Mouse (Mus musculus) WW6 (cell line): ENCODE data around the gene Zfp46.

Experiments used
- DNase-seq: peaks from one replicate; pipeline ENCODE4 v3.0.0-alpha.2; 2013; ENCODE audit warnings: low read depth, low spot score

Gene Zfp46

GRCm38 (mm10) chr4:136284455-136284854, at the start of gene Zfp46:
Zfp46 (plus strand) TSS chr4:136284683.
- DNase-seq = no peak

GRCm38 (mm10) chr4:136238669-136239068, 45.8 kb upstream of the Zfp46 start:
- DNase-seq = no peak

- no peak for DNase-seq
Observed at GRCm38 (mm10) chr4:136239111-136239510, 45.4 kb upstream of the Zfp46 start.

GRCm38 (mm10) chr4:136239622-136240021, 44.9 kb upstream of the Zfp46 start:
- no peak for DNase-seq

- DNase-seq = no peak
Observed at GRCm38 (mm10) chr4:136240123-136240522, 44.4 kb upstream of the Zfp46 start.

GRCm38 (mm10) chr4:136240955-136241354, 43.5 kb upstream of the Zfp46 start:
- no peak for DNase-seq

GRCm38 (mm10) chr4:136242065-136242703, 42.3 kb upstream of the Zfp46 start:
- DNase-seq = no peak

GRCm38 (mm10) chr4:136242728-136243127, 41.8 kb upstream of the Zfp46 start:
- no peak for DNase-seq

- DNase-seq = no peak
Observed at GRCm38 (mm10) chr4:136244208-136244607, 40.3 kb upstream of the Zfp46 start.

GRCm38 (mm10) chr4:136245681-136246080, 38.8 kb upstream of the Zfp46 start:
- no peak for DNase-seq

GRCm38 (mm10) chr4:136246568-136246969, 37.9 kb upstream of the Zfp46 start:
- DNase-seq = peak; percentile 93

GRCm38 (mm10) chr4:136247386-136247728, 37.1 kb upstream of the Zfp46 start:
- no peak for DNase-seq

GRCm38 (mm10) chr4:136247729-136248463, 36.6 kb upstream of the Zfp46 start, which contains the start of gene Tcea3:
Tcea3 (plus strand) TSS chr4:136247729.
- no peak for DNase-seq

GRCm38 (mm10) chr4:136248464-136249331, 35.8 kb upstream of the Zfp46 start:
- no peak for DNase-seq

GRCm38 (mm10) chr4:136249332-136249647, 35.2 kb upstream of the Zfp46 start:
- DNase-seq = no peak

- no peak for DNase-seq
Observed at GRCm38 (mm10) chr4:136249780-136250179, 34.7 kb upstream of the Zfp46 start.

GRCm38 (mm10) chr4:136255919-136256318, 28.6 kb upstream of the Zfp46 start:
- DNase-seq = no peak

GRCm38 (mm10) chr4:136256696-136257095, 27.8 kb upstream of the Zfp46 start:
- DNase-seq = no peak

- DNase-seq = no peak
Observed at GRCm38 (mm10) chr4:136259916-136260315, 24.6 kb upstream of the Zfp46 start.

GRCm38 (mm10) chr4:136260491-136261180, 23.8 kb upstream of the Zfp46 start:
- no peak for DNase-seq

- DNase-seq = no peak
Observed at GRCm38 (mm10) chr4:136261912-136262311, 22.6 kb upstream of the Zfp46 start.

GRCm38 (mm10) chr4:136263555-136263954, 20.9 kb upstream of the Zfp46 start:
- DNase-seq = no peak
